Mouse (Mus musculus) retina, embryonic 14.5 days (tissue): ENCODE results near the gene Whrn.

ENCODE experiments used
- DNase-seq: peaks from one replicate; pipeline ENCODE4 v3.0.0-alpha.2; 2015; ENCODE audit warnings: low spot score

The Whrn gene

DNA sequence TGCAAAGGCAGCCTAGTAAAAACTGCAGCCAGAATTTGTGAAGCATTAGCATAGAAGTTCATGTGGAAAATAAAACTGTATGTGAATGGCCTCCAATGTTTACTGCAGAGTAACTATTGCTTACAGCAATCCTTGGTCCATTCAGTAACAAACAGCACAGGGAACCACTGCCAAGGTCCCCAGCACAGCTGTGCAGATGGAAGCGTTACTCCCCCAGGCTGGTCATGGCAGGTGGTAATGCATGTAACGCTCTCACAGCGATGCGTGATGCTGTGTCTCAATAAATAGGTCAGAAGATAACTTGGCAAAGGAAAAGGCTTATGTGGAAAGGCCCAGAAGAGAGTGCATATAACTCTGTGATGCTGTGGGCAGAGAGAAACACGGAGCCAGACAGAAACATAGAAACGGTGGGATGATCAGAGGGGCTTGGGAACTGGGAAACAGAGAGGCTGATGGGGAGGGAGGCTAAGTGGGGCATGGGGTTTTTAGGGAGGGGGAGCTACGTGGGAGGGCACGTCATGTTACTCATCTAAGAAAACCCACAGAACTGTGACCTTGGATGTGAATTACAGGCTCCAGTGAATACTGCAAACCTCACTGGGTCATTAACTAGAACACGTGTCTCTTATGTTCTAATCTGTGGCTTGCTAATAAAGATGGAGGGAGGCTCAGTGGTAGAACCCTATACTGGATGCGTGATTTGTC lies 51.3 kb downstream of the Whrn start:
- peak; percentile 70 for DNase-seq

DNA sequence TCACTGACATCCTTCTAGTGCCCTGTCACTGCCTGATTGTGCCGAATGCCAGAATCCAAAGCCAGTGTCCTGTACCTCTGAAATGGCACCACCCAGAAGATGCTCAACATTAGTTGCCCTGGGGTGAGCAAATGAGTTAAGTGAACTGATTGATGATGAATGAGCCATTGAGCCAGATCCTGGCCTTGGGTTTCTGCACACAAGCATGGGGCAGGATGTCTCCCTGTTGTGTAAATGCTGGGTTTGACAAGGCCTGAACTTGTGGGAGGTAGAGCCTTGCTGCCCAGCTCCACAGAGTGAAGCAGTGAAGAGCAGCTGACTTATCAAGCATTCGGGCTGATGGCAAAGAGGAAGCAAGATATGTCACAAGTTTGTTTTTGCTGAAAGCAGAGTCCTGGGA lies 52.7 kb downstream of the Whrn start:
- no peak for DNase-seq

DNA sequence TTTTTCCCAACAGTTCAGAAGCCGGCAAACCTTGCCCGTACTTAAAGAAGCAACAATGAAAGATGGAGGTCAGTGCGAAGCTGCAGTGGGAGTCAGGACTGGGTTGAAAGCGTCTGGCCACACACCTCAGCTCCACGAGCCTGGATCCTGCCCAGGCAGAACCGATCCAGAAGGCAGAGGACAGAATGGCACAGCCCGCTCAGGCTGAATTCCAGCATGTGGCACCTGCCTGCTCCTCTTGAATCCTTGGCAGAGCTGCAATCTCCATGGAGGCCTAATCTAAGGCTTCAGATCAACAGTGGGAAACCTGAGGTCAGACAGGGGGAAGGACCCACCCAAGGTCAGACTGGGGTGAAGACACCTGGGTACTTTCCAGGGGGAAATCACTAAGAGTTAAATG lies 54.2 kb downstream of the Whrn start:
- DNase-seq = no peak

DNA sequence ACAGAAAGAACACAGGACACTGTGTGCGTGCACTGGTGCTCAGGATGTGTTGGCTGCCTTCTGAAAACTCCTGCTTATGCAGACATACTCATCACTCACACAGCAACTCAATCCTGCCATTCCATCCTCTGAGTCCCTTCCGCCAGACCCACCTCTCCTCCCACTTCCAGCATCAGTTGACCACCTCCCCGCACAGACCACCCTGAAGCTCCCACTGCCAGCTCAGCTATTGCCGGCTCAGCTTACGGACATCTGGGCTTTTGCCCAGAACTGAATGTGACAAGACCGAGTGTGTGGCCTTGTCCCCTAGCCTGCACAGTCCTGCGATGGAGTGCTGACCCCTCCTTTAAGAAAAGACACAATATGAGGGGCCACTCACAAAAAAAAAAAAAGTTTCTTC lies 55.5 kb downstream of the Whrn start:
- peak; percentile 69 for DNase-seq

DNA sequence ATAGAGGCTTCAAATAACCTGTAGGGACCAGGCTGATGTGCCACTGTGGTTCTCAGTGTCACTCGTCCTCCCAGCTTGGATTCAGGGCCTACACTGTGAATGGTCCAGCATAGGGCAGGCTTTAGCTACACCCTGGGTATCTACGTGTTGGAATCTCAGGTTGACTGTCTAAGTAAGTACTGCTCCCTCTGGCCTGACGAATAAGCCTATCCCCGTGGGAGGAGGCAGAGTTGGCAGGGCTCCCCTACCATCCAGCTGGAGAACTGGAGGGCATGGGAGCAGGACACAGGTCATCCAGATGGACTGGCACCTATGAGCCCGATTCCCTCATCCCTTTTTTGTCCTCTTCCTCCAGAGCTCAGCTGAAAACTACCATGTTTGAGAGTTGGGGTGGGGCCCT lies 57.8 kb downstream of the Whrn start:
- DNase-seq = no peak

DNA sequence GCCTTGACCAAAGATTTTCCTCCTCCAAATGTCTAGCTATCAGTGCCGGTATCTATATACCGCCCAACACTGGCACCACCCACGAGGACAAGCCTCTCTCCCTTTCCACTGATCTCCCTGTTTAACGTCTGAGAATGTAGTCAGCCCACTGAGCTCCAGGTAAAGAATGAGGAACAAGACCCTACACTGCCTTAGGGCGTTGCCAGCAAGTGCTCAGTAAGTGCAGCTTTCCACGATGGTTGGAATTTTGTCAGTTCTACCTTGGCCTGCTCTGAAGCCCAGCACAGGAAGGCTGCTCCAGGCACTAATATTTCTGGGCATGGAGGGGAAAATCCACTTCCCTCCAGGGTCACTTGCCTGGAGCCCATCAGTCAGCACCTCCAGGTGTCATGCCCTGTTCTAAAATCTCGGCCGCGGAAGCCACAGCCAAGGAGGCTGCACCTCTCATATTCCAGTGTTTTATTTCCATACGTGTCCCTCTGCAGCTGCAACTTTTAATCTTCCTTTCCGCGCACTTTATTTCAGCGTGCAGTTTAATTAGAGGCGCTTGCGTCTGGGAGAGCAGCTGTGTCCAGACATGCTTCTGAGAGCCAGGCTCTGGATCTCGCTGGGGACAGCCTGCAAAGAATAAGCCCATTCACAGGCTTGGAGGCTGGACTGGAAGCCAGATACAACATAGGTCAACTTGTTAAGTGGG lies 58.5 kb downstream of the Whrn start:
- DNase-seq = no peak

DNA sequence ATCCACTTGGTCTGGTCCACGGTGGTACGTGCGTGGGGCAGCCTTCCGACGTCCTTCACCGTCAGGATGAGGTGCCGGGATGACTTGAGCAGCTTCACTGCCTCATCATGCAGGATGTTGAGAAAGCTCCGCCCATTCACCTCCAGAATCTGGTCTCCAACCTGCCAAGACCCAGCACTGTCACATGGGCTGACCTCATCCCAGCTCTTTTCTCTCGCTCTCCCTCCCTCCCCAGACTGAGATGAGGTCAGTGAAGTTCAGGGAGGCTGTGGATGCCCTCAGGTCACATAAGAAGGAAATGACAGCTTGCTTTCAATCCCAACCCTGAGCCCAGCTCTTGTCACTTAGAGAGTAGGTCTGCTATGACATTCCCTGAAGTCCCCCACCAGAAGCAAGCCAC lies 60.4 kb downstream of the Whrn start:
- DNase-seq = peak; percentile 34

DNA sequence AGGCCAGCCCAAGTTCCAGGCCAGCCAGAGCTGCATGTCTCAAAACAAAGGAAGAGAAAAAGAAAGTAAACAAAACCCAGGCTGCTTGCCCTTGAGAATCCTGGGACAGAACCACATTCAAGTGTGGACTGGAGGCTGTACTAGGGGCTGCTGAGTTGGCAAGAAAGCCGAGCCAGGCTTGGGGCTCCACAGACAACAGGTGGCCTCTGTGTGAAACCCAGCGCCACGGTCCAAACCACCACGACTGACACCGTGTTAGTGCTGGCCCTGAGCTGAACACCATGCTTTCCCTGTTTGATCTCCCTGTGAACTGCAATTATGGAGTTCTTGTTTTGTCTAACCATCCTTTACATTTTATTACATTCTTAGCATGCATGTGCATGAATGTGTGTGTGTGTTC lies 64.7 kb downstream of the Whrn start:
- no peak for DNase-seq

DNA sequence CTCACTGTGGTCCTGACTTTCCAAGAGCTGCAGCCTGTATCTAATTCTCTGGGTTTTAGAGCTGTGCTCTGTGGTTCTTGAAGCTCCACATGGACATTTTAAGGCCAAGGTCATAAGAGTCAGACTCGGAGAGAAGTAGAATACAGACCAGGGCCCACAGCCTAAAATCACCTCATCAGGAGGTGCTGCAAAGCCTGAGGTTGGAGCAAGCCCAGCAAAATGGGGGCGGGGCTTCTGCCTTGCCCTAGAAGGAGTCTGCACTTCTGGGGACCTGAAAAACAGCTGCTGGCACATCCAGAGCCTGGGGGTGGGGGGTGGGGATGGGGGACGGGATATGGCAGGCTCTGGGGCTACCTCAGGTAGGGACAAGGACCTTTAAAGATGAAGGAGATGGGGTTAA lies 65.4 kb downstream of the Whrn start:
- DNase-seq = no peak

DNA sequence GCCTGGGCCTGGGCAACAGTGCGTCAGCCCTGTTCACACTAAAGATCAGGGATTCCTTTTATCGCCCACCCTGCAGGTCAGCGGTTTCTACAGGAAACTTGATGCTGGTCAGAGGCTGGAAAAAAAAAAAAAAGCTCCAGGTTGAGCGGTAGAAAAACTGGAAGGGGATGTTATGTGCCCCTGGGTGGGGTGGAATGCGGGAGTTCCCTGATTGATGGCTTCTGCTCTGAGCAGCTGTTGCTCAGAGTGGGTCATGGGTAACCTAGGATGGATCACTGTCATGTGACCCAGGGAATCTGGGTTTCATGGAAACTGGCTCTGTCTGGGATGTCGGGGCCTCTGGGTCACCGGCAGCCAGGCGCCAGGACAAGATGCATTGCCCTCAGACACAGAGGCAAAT lies 69.5 kb downstream of the Whrn start:
- no peak for DNase-seq

DNA sequence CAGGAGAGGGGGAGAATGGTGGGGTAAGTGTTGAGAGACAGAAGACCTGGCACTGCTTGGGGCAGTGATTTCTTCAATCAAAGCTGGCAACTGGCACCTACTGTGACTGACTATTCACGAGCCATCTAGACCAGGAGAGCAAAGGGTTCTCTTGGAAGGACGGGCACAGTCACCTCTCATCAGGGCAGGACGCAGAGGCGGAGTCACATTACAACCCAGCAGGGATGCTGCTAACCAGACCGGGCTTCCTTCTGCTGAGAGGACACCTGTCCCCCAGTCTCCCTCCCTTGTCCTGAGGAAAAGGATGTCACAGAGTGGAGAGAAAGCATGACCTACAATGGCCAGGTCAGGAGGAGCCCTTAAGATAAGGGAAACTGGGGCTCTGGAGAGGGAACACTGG lies 72.0 kb downstream of the Whrn start:
- DNase-seq = no peak

DNA sequence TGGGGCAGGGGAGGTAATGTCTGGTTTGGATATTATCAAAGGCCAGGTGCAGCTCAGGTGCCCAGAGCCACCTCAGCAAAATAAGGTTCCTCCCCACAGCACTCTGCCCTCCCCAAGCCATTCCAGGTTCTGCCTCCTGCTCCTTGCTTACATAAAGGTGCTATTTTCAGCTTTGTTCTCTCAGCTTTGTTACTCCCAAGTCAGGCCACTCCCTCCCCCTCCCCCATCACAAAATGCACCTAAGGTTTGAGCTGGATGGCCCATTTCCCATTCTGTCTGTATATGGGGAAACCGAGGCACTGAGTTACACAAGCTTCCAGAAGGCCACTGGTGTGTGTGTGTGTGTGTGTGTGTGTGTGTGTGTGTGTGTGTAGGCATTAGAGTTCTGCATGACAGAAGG lies 72.6 kb downstream of the Whrn start:
- no peak for DNase-seq

DNA sequence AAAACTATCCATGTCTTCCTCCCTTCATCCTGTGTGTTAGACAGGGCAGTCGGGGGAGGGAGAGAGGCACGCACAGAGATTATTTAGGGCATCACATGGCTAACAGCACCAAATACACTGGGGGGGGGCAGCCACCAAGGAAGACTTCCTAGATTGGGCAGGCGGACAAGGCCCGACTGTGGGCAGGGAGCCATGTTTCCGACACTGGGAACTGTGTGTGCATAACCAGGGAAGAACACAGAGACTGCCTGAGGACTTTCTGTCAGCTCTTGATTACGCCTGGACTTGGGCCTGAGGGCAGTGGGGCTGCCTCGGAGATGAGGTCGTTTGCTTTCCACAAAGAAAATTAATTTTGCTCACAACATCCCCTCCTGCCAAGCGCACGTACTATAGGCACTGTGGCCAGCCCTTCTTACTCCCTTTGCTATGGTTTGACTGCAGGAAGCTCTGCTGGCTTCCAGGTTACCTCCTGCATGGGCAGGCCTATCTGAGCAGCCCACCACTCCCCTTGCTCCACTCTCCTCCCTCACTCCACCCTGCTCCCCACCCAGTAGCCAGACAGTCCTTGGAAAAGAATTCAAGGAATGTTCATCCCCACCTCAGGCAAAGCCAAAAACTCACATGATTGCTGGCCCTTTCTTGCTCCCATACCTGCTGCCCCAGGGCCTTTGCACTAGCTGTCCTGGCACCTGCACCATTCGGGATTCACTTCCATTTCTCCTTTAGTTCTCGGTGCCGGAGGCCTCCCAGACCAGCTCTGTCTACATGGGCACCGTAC lies 75.5 kb downstream of the Whrn start:
- DNase-seq = no peak

DNA sequence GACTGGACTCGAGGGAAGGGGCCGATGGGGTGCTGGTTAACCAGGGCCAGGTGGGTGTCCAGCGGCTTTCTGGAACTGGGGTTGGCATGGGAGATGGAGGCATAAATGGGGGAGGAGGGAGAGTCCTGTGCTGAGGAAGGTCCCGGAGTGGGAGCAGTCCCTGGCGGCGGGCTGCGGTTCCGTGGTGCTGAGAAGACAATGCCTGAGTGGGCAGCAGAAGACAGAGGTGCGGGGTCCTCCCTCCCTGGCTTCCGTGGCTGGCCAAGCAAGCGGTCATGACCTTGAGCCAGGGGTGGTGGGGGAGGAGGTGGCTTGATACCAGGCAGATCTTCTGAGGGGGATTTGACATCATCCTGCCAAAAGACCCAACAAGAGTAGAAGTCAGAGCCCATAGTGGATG lies 77.5 kb downstream of the Whrn start:
- DNase-seq = no peak

DNA sequence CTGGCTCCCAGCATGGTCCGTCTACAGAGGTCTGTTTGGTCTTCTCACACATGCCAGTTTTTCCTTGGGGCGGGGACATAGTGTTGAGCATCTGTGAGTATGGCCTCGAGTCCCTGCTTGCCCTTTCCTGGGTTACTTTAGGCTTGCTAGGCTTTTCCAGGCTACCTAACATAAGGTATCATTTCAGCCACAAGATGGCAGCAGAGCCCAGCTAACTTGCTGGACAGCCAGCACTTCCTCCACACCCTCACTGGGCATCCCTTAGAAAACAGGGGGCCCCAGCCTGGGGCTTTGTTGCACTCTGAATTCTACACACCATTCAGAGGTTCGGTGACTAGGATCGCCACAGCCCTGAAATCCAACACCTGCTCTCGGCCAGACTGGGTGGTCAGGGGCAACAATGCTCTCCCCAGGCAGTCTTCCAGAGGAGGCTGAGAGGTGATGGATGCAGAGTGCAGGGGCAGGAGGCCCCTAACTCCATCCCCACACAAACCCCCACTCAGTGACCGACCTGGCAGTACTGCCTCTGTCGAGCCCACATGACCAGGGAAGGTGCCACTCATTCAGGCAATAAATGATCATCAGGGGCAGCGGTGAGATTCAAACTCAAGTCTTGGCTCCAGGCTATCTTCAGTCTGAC lies 78.4 kb downstream of the Whrn start:
- peak; percentile 96 for DNase-seq

DNA sequence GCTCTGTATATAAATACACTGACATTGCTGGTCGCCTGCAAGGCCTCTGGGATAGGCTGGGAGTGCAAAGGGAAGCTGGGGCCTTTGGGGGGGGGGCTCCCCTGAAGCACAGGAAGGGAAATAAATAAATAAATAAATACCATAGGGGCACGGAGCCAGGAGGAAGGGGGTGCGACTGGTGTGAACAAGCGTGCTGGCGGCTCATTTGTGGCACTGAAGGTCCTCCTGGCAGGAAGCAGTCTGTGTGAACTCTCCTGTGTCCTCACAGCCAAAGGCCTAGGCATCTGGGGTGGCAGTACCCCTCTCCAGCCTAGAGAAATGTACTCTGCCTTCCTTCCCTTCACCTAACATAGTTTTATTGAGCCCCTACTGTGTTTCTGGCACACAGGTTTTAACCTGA lies 80.8 kb downstream of the Whrn start:
- DNase-seq = no peak

DNA sequence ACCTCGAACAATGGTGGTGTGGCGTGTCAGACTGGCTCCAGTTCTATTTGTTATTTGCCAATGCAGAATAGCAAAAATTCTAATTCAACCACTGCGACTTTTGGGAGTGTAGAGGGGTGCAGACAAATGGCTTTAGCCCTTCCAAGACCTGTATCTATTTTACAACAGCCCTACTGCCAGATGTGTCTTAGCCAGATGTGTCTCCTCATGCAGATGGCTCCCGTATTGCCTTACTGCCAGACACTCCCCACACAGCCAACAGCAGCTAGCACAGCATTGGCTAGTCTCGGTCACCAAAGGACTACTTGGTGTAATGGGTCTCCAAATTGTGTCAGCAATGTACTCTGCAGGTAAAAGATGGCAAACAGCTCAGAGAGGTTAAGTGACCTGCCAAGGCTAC lies 84.6 kb downstream of the Whrn start:
- DNase-seq = no peak

DNA sequence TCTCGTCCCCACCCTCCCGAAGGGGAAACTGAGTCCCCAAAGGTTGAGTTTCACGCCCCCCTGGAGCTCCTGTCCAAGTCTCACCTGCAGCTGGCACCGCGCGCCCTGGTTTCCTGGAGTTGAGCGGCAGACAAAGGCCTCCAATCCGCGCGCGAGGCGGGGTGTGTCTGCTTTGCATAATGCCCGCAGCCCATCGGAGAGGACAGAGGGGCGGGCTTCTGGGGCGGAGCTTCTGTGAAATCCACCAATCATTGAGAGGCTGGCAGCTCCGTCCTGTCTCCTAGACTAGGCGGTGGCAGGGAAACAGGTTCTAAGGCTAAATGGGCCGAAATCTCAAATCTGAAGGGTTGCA lies 85.2 kb downstream of the Whrn start:
- DNase-seq = peak; percentile 98

DNA sequence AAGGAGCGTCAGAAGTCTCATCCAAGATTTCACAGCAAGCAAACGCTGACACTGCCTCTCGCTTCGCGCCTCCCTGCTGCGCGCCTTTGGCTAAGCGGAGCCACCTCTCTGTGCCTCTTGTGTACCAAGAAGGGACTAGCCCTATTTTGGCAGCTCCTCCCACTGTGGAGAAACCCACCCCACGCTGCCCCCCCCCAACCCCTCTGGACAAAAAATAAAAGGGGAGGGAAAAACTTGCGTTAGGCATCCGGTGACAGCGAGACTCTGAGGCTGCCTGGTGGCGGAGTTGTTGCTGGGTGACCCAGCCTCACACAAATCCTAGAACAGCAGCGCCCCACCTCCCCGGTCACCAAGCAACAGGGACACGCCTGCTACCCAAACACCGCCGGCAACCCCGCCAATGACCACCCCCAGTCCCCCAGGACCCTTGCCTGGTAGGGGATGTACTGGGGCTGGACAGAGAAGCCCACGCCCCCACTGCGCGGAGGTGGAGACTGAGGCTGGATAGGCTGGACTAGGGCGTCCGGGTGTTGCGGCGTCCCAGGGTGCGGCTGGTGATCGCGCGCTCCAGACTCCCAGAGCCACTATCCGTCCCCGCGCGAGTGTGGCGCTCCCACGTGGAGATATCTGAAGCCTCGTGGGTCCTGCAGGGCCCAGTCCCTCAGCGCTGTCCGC lies 85.7 kb downstream of the Whrn start:
- peak; percentile 72 for DNase-seq

DNA sequence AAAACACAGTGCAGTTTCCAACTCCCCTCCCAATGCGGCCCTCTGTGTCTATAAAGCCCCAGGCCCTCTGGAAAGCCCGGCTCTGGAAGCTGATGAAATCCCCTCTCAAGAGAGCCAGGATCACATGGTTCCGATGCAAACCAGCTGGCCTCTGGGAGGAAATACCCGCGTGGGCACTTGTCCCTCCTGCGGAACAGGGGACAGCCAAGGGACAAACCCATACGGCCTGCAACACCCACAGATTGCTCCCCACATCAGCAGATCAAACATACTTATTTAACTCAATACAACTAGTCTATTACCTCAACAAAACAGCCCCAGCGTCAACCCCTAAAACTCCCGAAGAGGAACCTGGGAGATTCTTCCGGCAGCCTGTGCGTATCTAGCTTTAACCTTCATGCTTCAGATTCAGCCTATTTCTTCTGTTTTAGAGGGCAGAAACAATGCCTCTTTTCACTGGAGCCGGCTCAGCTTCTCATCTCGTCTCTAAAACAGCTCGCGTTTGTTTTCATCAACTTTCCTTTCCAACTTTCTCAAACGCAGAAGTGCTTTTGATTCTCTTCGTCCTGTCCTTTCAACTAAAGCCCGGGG lies 86.4 kb downstream of the Whrn start:
- DNase-seq = peak; percentile 31

DNA sequence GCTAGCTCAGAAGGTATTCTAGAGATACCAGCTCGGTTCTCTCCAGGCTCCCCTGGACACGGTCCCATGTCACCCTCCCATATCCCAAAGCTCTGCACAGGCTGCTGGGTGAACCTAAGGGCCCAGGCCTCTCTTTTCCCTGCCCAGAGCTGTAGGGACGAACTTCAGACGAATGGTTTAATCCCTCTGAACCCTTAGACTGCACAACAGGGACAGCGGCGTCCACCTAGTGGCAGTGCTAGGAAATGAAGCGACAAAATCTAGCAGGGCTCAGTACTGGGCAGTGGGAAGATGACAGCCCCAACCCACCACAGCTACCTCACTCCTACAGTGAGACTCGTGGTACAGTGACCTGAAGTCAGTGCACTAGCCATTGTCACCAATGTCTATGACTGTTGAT lies 87.1 kb downstream of the Whrn start:
- peak; percentile 85 for DNase-seq

DNA sequence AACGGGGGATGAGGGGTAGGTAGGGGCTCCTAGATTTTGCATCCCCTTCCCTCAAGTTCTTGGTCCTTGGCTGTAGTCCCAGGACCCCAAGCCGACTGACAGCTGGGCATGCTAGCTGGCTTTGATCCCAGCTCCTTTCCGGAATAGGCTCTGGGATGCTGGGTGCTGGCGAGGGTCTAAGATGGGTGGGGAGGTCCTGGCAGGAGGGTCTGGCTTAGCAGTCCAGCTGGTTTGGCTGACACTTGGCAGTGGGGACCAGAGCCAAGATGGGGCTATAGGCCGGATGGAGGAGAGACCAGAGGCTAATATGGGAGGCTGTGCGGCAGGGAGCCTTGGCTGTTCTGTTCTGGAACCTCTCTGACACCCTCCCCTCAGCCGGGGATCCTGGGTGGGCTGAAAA lies 87.5 kb downstream of the Whrn start:
- no peak for DNase-seq
